ENCODE assay signal across 15 mouse cellular contexts in the genomic region with DNA sequence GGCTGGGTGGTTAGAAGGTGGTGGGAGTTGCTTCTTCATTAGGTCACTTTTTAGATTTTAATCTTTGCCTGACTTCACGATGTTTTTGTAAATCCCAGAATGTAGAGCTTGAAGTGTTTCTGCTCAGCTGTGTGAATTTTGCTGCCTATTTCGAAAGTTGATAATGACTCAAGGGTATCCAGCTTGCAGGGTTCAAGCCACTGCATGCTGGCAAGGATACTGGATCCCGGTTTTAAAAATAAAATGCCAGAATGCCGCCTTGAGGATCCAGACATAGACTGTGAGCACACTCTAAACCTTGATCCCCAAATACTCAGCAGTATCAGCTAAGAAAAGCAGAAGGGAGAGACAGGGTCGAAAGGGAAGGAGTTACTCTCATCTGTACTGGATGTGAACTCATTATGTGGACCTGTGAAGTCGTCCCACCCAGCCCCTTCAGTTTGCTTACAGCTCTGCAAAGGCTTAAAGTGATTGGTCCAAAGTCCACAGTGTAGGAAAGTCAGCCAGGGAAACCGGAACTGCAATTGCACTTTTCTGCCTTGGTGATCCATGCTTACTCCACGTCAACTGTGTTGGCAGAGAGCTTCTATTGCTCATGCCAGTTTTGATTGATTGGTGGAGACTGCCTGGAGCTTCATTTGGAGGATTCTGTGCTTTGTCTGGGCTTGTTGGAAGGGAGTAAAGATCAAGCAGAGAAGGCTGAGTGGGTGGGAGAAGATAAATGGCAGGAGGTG. TPM values are rescaled to one million over a fixed set of nuclear protein-coding genes. Genes with fewer than 3 reads are reported as not detected.
DNase-seq lines count a peak whose midpoint lies in the region; ATAC-seq and TF ChIP-seq lines count a peak whose summit lies in the region.
"Had no signal": no experiment of that assay in that cellular context is flagged by ENCODE, and none has a peak within 500 bp of the region (broad histone marks: within the 10 kb centered on the region; RNA-seq: fewer than 3 reads in every experiment).

No protein-coding gene starts in this region.

- WGBS in heart, embryonic 15.5 days: 58% methylated on average over 8 of the region's 8 CpGs
- WGBS in heart, embryonic 10.5 days: 66% methylated on average over 8 of the region's 8 CpGs
- 64% methylated on average over 8 of the region's 8 CpGs for WGBS in kidney, postnatal 0 days

- H3K4me3 ChIP-seq in heart, embryonic 15.5 days: no peak overlapping the region
- H3K4me3 ChIP-seq in heart, embryonic 10.5 days: no peak overlapping the region
- no peak overlapping the region for H3K4me3 ChIP-seq in kidney, postnatal 0 days (replicated peaks; ENCODE audit: low read depth, low read length)
- H3K4me3 ChIP-seq: midbrain, embryonic 15.5 days; neural tube, embryonic 12.5 days had no signal

- no peak for ATAC-seq in heart, embryonic 15.5 days (replicated peaks; ENCODE audit: insufficient number of reproducible peaks, insufficient read depth, low FRiP score, low read depth)
- ATAC-seq in kidney, postnatal 0 days (replicated peaks; ENCODE audit: low FRiP score, low read depth): 0 out of 2 replicates have a peak, but pooled peaks have one; percentile 46
- ATAC-seq: inflammation-experienced regulatory T-cells, adult 6 months; midbrain, embryonic 15.5 days had no signal

- no peak for TF ChIP-seq CTCF in kidney, postnatal 0 days (IDR thresholded peaks at IDR 0.05; ENCODE audit: low read depth)

- H3K36me3 ChIP-seq in heart, embryonic 15.5 days: no peaks in the 10 kb centered on the region
- H3K36me3 ChIP-seq in heart, embryonic 10.5 days: 0 out of 2 replicates have a peak, but pooled peaks cover 10% of the 10 kb centered on the region
- no peaks in the 10 kb centered on the region for H3K36me3 ChIP-seq in kidney, postnatal 0 days (ENCODE audit: insufficient read depth, low read length)
- H3K36me3 ChIP-seq: midbrain, embryonic 15.5 days had no signal

- no peak for DNase-seq in heart, embryonic 10.5 days (ENCODE audit: low spot score)
- peak; percentile 46 for DNase-seq in 3134 (ENCODE audit: extremely low read depth, insufficient read length, low spot score)
- DNase-seq in NIH3T3 (ENCODE audit: low read depth): peak; percentile 62
- DNase-seq in kidney, postnatal 0 days (ENCODE audit: low spot score): no peak
- DNase-seq in embryo, embryonic 10.5 days (ENCODE audit: low spot score): no peak
- no peak for DNase-seq in gastrocnemius, adult 18-20 months (ENCODE audit: low spot score)
- DNase-seq: gastrocnemius, postnatal 10 days; heart, postnatal 14 days; right cerebral cortex, adult 18-20 months had no signal

- no peak overlapping the region for H3K9ac ChIP-seq in heart, embryonic 15.5 days
- H3K9ac ChIP-seq in kidney, postnatal 0 days (ENCODE audit: low read depth, low read length): no peak overlapping the region
- H3K9ac ChIP-seq: liver, embryonic 14.5 days; midbrain, embryonic 15.5 days; neural tube, embryonic 12.5 days had no signal

- no peak overlapping the region for H3K4me2 ChIP-seq in heart, embryonic 15.5 days
- no peak overlapping the region for H3K4me2 ChIP-seq in kidney, postnatal 0 days (ENCODE audit: low read length)
- H3K4me2 ChIP-seq: midbrain, embryonic 15.5 days; neural tube, embryonic 12.5 days had no signal

- H3K27ac ChIP-seq in heart, embryonic 15.5 days: 0 out of 2 replicates have a peak overlapping the region, but pooled peaks have one; percentile 24
- no peak overlapping the region for H3K27ac ChIP-seq in heart, embryonic 10.5 days
- no peak overlapping the region for H3K27ac ChIP-seq in kidney, postnatal 0 days
- H3K27ac ChIP-seq: liver, embryonic 14.5 days; midbrain, embryonic 15.5 days; neural tube, embryonic 12.5 days had no signal

- H3K9me3 ChIP-seq in heart, embryonic 15.5 days (replicated peaks): no peaks in the 10 kb centered on the region
- no peaks in the 10 kb centered on the region for H3K9me3 ChIP-seq in heart, embryonic 10.5 days
- no peaks in the 10 kb centered on the region for H3K9me3 ChIP-seq in kidney, postnatal 0 days (replicated peaks; ENCODE audit: low read length)
- H3K9me3 ChIP-seq: midbrain, embryonic 15.5 days; neural tube, embryonic 12.5 days had no signal

- no peaks in the 10 kb centered on the region for H3K27me3 ChIP-seq in heart, embryonic 15.5 days
- no peaks in the 10 kb centered on the region for H3K27me3 ChIP-seq in heart, embryonic 10.5 days (ENCODE audit: insufficient read depth, poor library complexity, severe bottlenecking)
- H3K27me3 ChIP-seq in kidney, postnatal 0 days (ENCODE audit: insufficient read depth, low read length): no peaks in the 10 kb centered on the region
- H3K27me3 ChIP-seq: CH12.LX; midbrain, embryonic 15.5 days; neural tube, embryonic 12.5 days had no signal

- H3K4me1 ChIP-seq in heart, embryonic 15.5 days (replicated peaks): peaks cover 30% of the 10 kb centered on the region
- H3K4me1 ChIP-seq in heart, embryonic 10.5 days: peaks cover 35% of the 10 kb centered on the region
- peaks cover 11% of the 10 kb centered on the region for H3K4me1 ChIP-seq in kidney, postnatal 0 days (replicated peaks; ENCODE audit: insufficient read depth, low read length)

RNA-seq across cellular contexts. Expression of a gene that starts 28.1 kb away (rescaled TPM):
- polyA plus RNA-seq in heart, embryonic 15.5 days (2015; fragmentation: Nextera tagmentation; extraction: Ambion mirVana): 1.8 and 2.0 TPM in 2 replicates
- polyA plus RNA-seq in heart, embryonic 10.5 days (2016; fragmentation: Nextera tagmentation; extraction: Ambion mirVana): 4.0 and 5.7 TPM in 2 replicates
- polyA plus RNA-seq in kidney, postnatal 0 days (2015; fragmentation: Nextera tagmentation; extraction: Ambion mirVana): 2.6 and 2.9 TPM in 2 replicates
- total RNA-seq in gastrocnemius, adult 18-20 months (2021): 10 to 100 TPM; 20.8 to 24.5 TPM
- total RNA-seq: CH12.LX had no signal

Comparison
In these comparisons a context has a peak if more than half of its experiments do, and no peak if none do; other contexts are left out.
1. DNase-seq: peak in 3134 (single experiment) and NIH3T3 (single experiment); none in heart, embryonic 10.5 days (single experiment), kidney, postnatal 0 days (single experiment), embryo, embryonic 10.5 days (single experiment) and gastrocnemius, adult 18-20 months (single experiment).